Mouse (Mus musculus): Measurements from ENCODE around the gene Itsn1.

DNA sequence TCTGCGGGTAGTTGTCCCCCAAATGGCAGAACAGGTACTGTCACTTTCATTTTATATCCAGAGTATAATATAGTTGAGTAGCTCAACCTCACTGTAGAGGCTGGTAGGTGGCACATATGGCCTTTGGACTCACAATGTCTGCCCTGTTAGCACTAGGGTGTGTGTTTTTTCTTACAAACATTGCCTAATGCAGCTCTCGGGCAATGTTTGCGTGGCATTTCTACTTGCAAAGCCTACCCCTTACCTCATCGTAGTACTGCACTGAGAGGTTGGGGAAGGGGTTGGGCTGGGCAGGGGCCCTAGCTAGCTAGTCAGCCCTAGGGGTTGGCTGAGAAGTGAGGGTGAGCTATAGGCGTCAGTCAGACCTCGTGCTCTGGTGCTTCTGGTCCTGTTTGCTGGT is 18.5 kb downstream of the Itsn1 start:
- TF ChIP-seq CTCF (conservative IDR thresholded peaks at IDR 0.05; ENCODE audit: low read length) (no peak), NANOG (IDR thresholded peaks at IDR 0.05; ENCODE audit: borderline replicate concordance, low read length) (no peak), POU5F1 (IDR thresholded peaks at IDR 0.05; ENCODE audit: borderline replicate concordance, low read length) (no peak)

Data from E14TG2a.4 (cell line).